Mouse (Mus musculus) limb, embryonic 12.5 days (tissue): ENCODE data around the gene Cpox. TPM values are rescaled to one million over a fixed set of nuclear protein-coding genes. Genes with fewer than 3 reads are reported as not detected.

Source experiments
- ATAC-seq: fragments of 200-750 bp; cut with Nextera tagmentation; 2 replicates; pipeline ENCODE4 v1.8.0; 2017; ENCODE audit warnings: low read depth, moderate TSS enrichment; ENCODE audit not compliant: insufficient number of reproducible peaks, insufficient read depth, low FRiP score, low TSS enrichment
- H3K27ac ChIP-seq: fragments of 300-500 bp; sonication (generic); 2 replicates; pipeline ENCODE4 v1.5.1; 2016; ENCODE audit warnings: mild to moderate bottlenecking, moderate library complexity
- H3K27me3 ChIP-seq: fragments of 300-500 bp; sonication (generic); 2 replicates; pipeline ENCODE4 v1.6.1; 2016; ENCODE audit warnings: mild to moderate bottlenecking, moderate library complexity
- H3K36me3 ChIP-seq: fragments of 300-500 bp; sonication (generic); 2 replicates; pipeline ENCODE4 v1.6.1; 2016; ENCODE audit warnings: mild to moderate bottlenecking, moderate library complexity
- H3K4me1 ChIP-seq: fragments of 300-500 bp; sonication (generic); replicated peaks from 2 replicates; pipeline ENCODE4 v1.6.1; 2016
- H3K4me2 ChIP-seq: fragments of 300-500 bp; sonication (generic); 2 replicates; pipeline ENCODE4 v1.6.1; 2016; ENCODE audit warnings: mild to moderate bottlenecking, moderate library complexity
- H3K4me3 ChIP-seq: fragments of 300-500 bp; sonication (generic); replicated peaks from 2 replicates; pipeline ENCODE4 v1.5.1; 2016; ENCODE audit warnings: mild to moderate bottlenecking
- H3K9ac ChIP-seq: fragments of 300-500 bp; sonication (generic); replicated peaks from 2 replicates; pipeline ENCODE4 v1.6.1; 2016; ENCODE audit warnings: mild to moderate bottlenecking, moderate library complexity
- H3K9me3 ChIP-seq: fragments of 300-500 bp; sonication (generic); 2 replicates; pipeline ENCODE4 v1.6.1; 2016; ENCODE audit warnings: mild to moderate bottlenecking, moderate library complexity
- WGBS: fragments of 180-500 bp; shearing (Covaris S2); methylation state at CpG from one replicate; pipeline ENCODE4 v1.1.7; 2016; 5-methylcytosine and 5-hydroxymethylcytosine counted together
- polyA plus RNA-seq: library from polyadenylated mRNA; unstranded; fragments of >200 nt; fragmentation: Nextera tagmentation; extraction: Ambion mirVana; gene quantifications from 2 replicates; pipeline ENCODE4 v1.2.1, GENCODE M21; 2016

Cpox gene
- polyA plus RNA-seq, 1 experiment from 2014 or later: 23.4 TPM

GRCm38 (mm10) chr16:58701779-58702178, 31.7 kb downstream of the Cpox start:
- Histone ChIP-seq H3K4me2 (no peak overlapping the region), H3K9me3 (no peaks in the 10 kb centered on the region), H3K27me3 (no peaks in the 10 kb centered on the region), H3K27ac (no peak overlapping the region), H3K4me3 (no peak overlapping the region), H3K4me1 (no peaks in the 10 kb centered on the region), H3K9ac (no peak overlapping the region), H3K36me3 (no peaks in the 10 kb centered on the region)
- WGBS: 46% methylated on average over 6 of the region's 6 CpGs
- no peak for ATAC-seq

- H3K4me2 ChIP-seq: no peak overlapping the region
- WGBS: 74% methylated on average over 10 of the region's 10 CpGs
- no peaks in the 10 kb centered on the region for H3K4me1 ChIP-seq
- no peaks in the 10 kb centered on the region for H3K27me3 ChIP-seq
- H3K9ac ChIP-seq: no peak overlapping the region
- H3K9me3 ChIP-seq: no peaks in the 10 kb centered on the region
- H3K36me3 ChIP-seq: no peaks in the 10 kb centered on the region
- H3K27ac ChIP-seq: no peak overlapping the region
- no peak overlapping the region for H3K4me3 ChIP-seq
- ATAC-seq: no peak
These were observed 32.3 kb downstream of the Cpox start for GRCm38 (mm10) chr16:58702329-58702932.

GRCm38 (mm10) chr16:58703382-58704124, 33.5 kb downstream of the Cpox start:
- Histone ChIP-seq H3K27ac (no peak overlapping the region), H3K27me3 (no peaks in the 10 kb centered on the region), H3K9ac (no peak overlapping the region), H3K4me1 (no peaks in the 10 kb centered on the region), H3K9me3 (no peaks in the 10 kb centered on the region), H3K4me3 (no peak overlapping the region), H3K4me2 (no peak overlapping the region), H3K36me3 (no peaks in the 10 kb centered on the region)
- no peak for ATAC-seq
- WGBS: 45% methylated on average over 10 of the region's 10 CpGs

- H3K9ac ChIP-seq: no peak overlapping the region
- H3K4me2 ChIP-seq: no peak overlapping the region
- no peaks in the 10 kb centered on the region for H3K9me3 ChIP-seq
- no peak overlapping the region for H3K4me3 ChIP-seq
- no peaks in the 10 kb centered on the region for H3K27me3 ChIP-seq
- H3K4me1 ChIP-seq: no peaks in the 10 kb centered on the region
- H3K27ac ChIP-seq: no peak overlapping the region
- H3K36me3 ChIP-seq: no peaks in the 10 kb centered on the region
- ATAC-seq: no peak
These were observed 34.9 kb downstream of the Cpox start for GRCm38 (mm10) chr16:58704999-58705398.

- Histone ChIP-seq H3K4me2 (no peak overlapping the region), H3K27me3 (no peaks in the 10 kb centered on the region), H3K9ac (no peak overlapping the region), H3K4me3 (no peak overlapping the region), H3K4me1 (no peaks in the 10 kb centered on the region), H3K36me3 (no peaks in the 10 kb centered on the region), H3K9me3 (no peaks in the 10 kb centered on the region), H3K27ac (no peak overlapping the region)
- no peak for ATAC-seq
- 91% methylated on average over 4 of the region's 4 CpGs for WGBS
These were observed 37.3 kb downstream of the Cpox start for GRCm38 (mm10) chr16:58707276-58707905.

GRCm38 (mm10) chr16:58708601-58709475, 38.7 kb downstream of the Cpox start:
- H3K27ac ChIP-seq: no peak overlapping the region
- WGBS: 82% methylated on average over 3 of the region's 3 CpGs
- H3K36me3 ChIP-seq: no peaks in the 10 kb centered on the region

GRCm38 (mm10) chr16:58709536-58709935, 39.4 kb downstream of the Cpox start:
- Histone ChIP-seq H3K27me3 (no peaks in the 10 kb centered on the region), H3K4me1 (no peaks in the 10 kb centered on the region), H3K27ac (no peak overlapping the region), H3K4me2 (no peak overlapping the region), H3K9me3 (no peaks in the 10 kb centered on the region), H3K9ac (no peak overlapping the region), H3K4me3 (no peak overlapping the region), H3K36me3 (no peaks in the 10 kb centered on the region)
- 78% methylated on average over 4 of the region's 4 CpGs for WGBS
- ATAC-seq: no peak

More at GRCm38 (mm10) chr16:58708601-58709475, 38.7 kb downstream of the Cpox start:
- no peaks in the 10 kb centered on the region for H3K27me3 ChIP-seq
- H3K9ac ChIP-seq: no peak overlapping the region
- ATAC-seq: no peak
- no peak overlapping the region for H3K4me2 ChIP-seq
- no peaks in the 10 kb centered on the region for H3K9me3 ChIP-seq
- no peaks in the 10 kb centered on the region for H3K4me1 ChIP-seq
- no peak overlapping the region for H3K4me3 ChIP-seq

GRCm38 (mm10) chr16:58712221-58712620, 42.1 kb downstream of the Cpox start:
- Histone ChIP-seq H3K9ac (no peak overlapping the region), H3K4me3 (no peak overlapping the region), H3K4me1 (no peaks in the 10 kb centered on the region), H3K4me2 (no peak overlapping the region), H3K9me3 (no peaks in the 10 kb centered on the region), H3K27me3 (no peaks in the 10 kb centered on the region), H3K36me3 (no peaks in the 10 kb centered on the region), H3K27ac (no peak overlapping the region)
- ATAC-seq: no peak
- WGBS: 75% methylated on average over 8 of the region's 8 CpGs

- no peaks in the 10 kb centered on the region for H3K36me3 ChIP-seq
- no peaks in the 10 kb centered on the region for H3K4me1 ChIP-seq
- ATAC-seq: no peak
- H3K9ac ChIP-seq: no peak overlapping the region
- H3K9me3 ChIP-seq: no peaks in the 10 kb centered on the region
- H3K27ac ChIP-seq: no peak overlapping the region
- no peak overlapping the region for H3K4me3 ChIP-seq
- no peak overlapping the region for H3K4me2 ChIP-seq
- 88% methylated on average over 1 of the region's 1 CpGs for WGBS
- H3K27me3 ChIP-seq: no peaks in the 10 kb centered on the region
These were observed 43.0 kb downstream of the Cpox start for GRCm38 (mm10) chr16:58713128-58713527.

- Histone ChIP-seq H3K4me2 (no peak overlapping the region), H3K4me1 (no peaks in the 10 kb centered on the region), H3K27me3 (no peaks in the 10 kb centered on the region), H3K36me3 (no peaks in the 10 kb centered on the region), H3K9me3 (no peaks in the 10 kb centered on the region), H3K4me3 (no peak overlapping the region), H3K27ac (no peak overlapping the region), H3K9ac (no peak overlapping the region)
- 71% methylated on average over 4 of the region's 4 CpGs for WGBS
- ATAC-seq: no peak
These were observed 44.9 kb downstream of the Cpox start for GRCm38 (mm10) chr16:58715018-58715417.

GRCm38 (mm10) chr16:58718666-58719120, 48.6 kb downstream of the Cpox start, which contains the start of gene Gpr15:
Gpr15 (minus strand) TSS chr16:58719070.
- 90% methylated on average over 7 of the region's 7 CpGs for WGBS
- H3K36me3 ChIP-seq: no peaks in the 10 kb centered on the region

More at GRCm38 (mm10) chr16:58718666-58719120, 48.6 kb downstream of the Cpox start, which contains the start of gene Gpr15:
- H3K27ac ChIP-seq: no peak within 1 kb of the TSS
- no peaks in the 10 kb centered on the region for H3K4me1 ChIP-seq
- no peak within 1 kb of the TSS for H3K9ac ChIP-seq
- H3K4me3 ChIP-seq: no peak within 1 kb of the TSS
- H3K9me3 ChIP-seq: no peaks in the 10 kb centered on the region
- ATAC-seq: no peak
- H3K27me3 ChIP-seq: no peaks in the 10 kb centered on the region
- no peak within 1 kb of the TSS for H3K4me2 ChIP-seq
